ENCODE assay signal across 7 mouse cellular contexts in genomic region chrX:134717752-134718308, GRCm38 (mm10). TPM values are rescaled to one million over a fixed set of nuclear protein-coding genes. Genes with fewer than 3 reads are reported as not detected.
DNase-seq lines count a peak whose midpoint lies in the region; ATAC-seq and TF ChIP-seq lines count a peak whose summit lies in the region.

TSS of gene Armcx1 (plus strand) at chrX:134717963.

- no peaks in the 10 kb centered on the region for H3K4me1 ChIP-seq in cortical plate, adult 2 months (ENCODE audit: control insufficient read depth, insufficient read depth, low read length)

- peak; percentile 95 for TF ChIP-seq POLR2A in cortical plate, adult 2 months (IDR thresholded peaks at IDR 0.05; ENCODE audit: extremely low read depth, insufficient read depth, low read length)

- peak within 1 kb of the TSS; percentile 81 for H3K4me3 ChIP-seq in cortical plate, adult 2 months (ENCODE audit: insufficient read depth, low read length)

- intact Hi-C loops in gastrocnemius, postnatal 14 days (cut with DNase I; ENCODE audit: low total_unique reads): no loop called here

- peak; percentile 14 to 30 for DNase-seq in adrenal gland, adult 18-20 months (ENCODE audit: low spot score in 2 of 2)
- DNase-seq in gastrocnemius, postnatal 14 days: peak; percentile 52
- DNase-seq in induced T-regulatory cell, adult 2 months (ENCODE audit: low read depth): peak; percentile 23
- peak; percentile 46 to 50 for DNase-seq in left cerebral cortex, adult 8-10 months (ENCODE audit: low spot score in 2 of 2)
- peak; percentile 52 for DNase-seq in right cerebral cortex, postnatal 25 days

- ATAC-seq in megakaryocyte, adult 5-6 weeks (ENCODE audit: poor library complexity, severe bottlenecking): peak; percentile 73

- TF ChIP-seq CTCF in cortical plate, adult 2 months (IDR thresholded peaks at IDR 0.05; ENCODE audit: extremely low read depth, insufficient read depth, low read length): no peak

- H3K27ac ChIP-seq in cortical plate, adult 2 months (ENCODE audit: insufficient read depth, low read length): 0 out of 2 replicates have a peak within 1 kb of the TSS, but pooled peaks have one; percentile 89

RNA-seq across cellular contexts. Expression of gene Armcx1, which starts in this region (rescaled TPM):
- total RNA-seq in adrenal gland, adult 18-20 months (2021): 10 to 100 TPM; 14.9 to 16.2 TPM
- polyA plus RNA-seq in cortical plate, adult 2 months (2012; rRNA removed): 71.6 and 74.8 TPM in 2 replicates
- total RNA-seq in gastrocnemius, postnatal 14 days (2021): 1 to 10 TPM; 5.6 to 6.6 TPM
- 10 to 100 TPM; 62.8 to 84.9 (median 74.9) TPM for total RNA-seq in left cerebral cortex, adult 8-10 months (2022)
- 0.20 and 0.59 TPM in 2 replicates for total RNA-seq in megakaryocyte, adult 5-6 weeks (2015)
- total RNA-seq in megakaryocyte, adult 5-6 weeks (2017): 0.20 and 0.51 TPM in 2 replicates

Comparison
In these comparisons a context has a peak if more than half of its experiments do, and no peak if none do; other contexts are left out.
1. Peak in every context shown above with its lines: DNase-seq, ATAC-seq, H3K4me3 ChIP-seq and H3K27ac ChIP-seq.
2. RNA of gene Armcx1 (total RNA-seq): 62.8 to 84.9 TPM in left cerebral cortex, adult 8-10 months, 14.9 to 16.2 TPM in adrenal gland, adult 18-20 months and 5.6 to 6.6 TPM in gastrocnemius, postnatal 14 days; 0.20 to 0.59 TPM in megakaryocyte, adult 5-6 weeks; every median in the first group is over 4 times any median in the second.
3. Peak in ATAC-seq in megakaryocyte, adult 5-6 weeks; RNA of the gene not detected or under 1 TPM.